Mouse (Mus musculus) gastrocnemius, postnatal 36 days (tissue): ENCODE data around the gene Armc2. TPM values are rescaled to one million over a fixed set of nuclear protein-coding genes. Genes with fewer than 3 reads are reported as not detected.

ENCODE experiments used
- DNase-seq, 2 experiments: peaks; one replicate each; pipeline ENCODE4 v3.0.0; 2022
- intact Hi-C: fragments of 180-260 bp; cut with DNase I; formaldehyde crosslinking; loops from one replicate; pipeline ENCODE4 v1.15.1; 2025
- total RNA-seq, 2 experiments: library from RNA; stranded (reverse); gene quantifications; 2 replicates each; pipeline ENCODE4 v1.2.3; 2021

Gene Armc2
- total RNA-seq, 2 experiments from 2014 or later = 0.10 to 0.51 TPM

DNA sequence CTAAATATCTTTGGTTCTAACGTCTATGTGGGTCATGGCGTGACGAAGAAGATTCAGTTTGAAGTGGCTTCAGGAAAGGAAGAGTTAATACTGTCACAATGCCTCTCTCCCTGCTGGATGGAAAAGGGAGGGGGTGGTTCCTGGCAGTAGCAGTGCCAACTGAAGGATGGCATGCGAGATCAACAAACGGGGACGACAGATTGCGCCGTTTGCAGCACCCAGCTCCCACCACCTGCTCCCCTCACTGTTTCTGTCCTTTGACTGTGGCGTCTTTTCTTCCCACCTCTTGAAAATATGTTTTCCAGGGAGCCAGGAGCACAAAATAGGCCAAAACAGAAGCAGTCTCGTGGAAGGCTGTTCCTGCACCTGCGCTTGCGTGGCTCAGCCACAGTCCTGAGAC lies 86.3 kb downstream of the Armc2 start:
- no peak for DNase-seq
- intact Hi-C loops = no loop called here

DNA sequence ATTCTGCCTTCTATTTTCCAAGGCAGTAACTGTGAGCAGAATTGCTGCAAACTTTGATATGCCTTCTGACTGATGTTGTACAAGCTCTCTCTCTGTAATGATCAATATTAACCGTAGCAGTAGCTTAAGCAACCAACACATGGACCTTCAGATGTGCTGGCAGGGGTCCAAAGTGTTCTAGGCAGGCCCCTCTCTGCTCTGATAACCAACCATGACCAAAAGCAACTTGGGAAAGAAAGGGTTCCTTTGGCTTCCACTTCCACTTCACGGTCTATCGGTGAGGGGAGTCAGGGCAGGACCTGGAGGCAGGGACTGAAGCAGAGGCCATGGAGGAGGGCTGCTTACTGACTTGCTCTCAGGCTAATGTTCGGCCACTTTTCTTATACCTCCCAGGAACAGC lies 87.3 kb downstream of the Armc2 start:
- intact Hi-C loops = no loop called here
- DNase-seq = no peak

DNA sequence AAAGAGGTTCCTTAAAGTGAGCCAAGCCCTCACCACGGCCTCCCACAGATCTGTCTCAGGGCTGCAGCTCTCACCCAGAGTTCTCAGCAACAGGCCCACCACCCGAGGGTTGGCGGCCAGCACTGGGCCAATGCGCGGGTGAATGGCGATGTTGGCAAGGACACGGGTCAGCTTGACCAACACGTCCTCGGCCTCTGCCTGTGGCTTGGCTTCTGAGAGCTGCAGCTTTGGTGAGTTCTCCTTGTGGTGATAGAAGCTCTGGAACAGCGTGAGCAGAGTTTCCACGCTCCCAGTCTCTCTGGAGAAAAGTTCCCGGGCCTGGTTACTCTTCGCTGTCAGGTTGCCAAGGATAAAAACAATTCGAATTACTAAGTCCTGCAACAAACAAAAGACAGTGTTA lies 91.5 kb downstream of the Armc2 start:
- no peak for DNase-seq
- intact Hi-C loops = no loop called here

DNA sequence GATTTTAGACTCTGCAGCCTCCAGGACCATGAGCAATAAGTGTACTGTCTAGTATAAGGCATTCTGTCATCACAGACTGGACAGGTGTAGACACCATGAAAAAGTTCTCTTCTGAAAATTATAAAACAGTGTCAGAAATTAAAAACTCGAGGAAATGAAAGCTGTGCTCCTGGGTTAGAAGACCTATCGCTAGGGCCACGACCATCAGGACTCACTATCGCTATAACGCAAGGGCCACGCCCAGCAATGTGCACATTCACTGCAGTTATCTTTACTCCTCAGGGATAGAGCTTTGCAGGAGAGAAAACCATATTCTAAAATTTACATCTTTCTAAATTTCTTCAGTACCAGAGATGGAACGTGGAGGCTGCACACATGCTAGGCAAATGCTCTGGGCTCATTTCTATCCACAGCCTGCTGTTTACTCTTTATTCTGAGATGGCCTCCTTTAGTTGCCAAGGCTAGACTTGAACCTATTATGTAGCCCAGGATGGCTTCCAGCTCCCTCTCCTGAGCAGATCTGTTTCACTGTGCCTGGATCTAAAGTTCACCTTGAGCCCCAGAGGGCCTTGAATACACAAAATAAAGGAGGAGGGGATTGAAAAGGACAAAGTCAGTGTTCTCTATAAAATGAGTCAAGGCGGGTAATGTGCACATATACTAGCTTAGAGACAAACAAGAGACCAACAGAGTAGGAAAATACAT lies 105.8 kb downstream of the Armc2 start:
- no peak for DNase-seq
- intact Hi-C loops = no loop called here

DNA sequence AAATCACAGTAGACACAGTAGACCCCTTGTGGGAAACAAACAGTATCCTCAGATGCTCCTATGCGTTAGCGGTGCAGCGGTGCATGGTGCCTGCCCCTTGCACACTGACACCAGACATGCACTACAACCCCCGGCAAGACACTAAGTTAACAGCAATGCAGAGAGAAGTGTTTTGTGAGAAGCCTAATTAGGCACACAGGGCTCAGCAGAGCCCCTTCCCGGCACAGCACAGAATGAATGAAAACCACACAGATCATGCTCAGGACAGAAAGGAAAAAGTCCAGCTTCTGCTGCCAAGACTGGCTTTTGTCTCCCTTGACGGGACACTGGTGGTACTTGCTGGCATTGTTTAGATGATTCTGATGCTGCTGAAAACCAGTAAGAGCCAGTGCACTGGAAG lies 109.3 kb downstream of the Armc2 start:
- DNase-seq = no peak
- intact Hi-C loops = no loop called here

DNA sequence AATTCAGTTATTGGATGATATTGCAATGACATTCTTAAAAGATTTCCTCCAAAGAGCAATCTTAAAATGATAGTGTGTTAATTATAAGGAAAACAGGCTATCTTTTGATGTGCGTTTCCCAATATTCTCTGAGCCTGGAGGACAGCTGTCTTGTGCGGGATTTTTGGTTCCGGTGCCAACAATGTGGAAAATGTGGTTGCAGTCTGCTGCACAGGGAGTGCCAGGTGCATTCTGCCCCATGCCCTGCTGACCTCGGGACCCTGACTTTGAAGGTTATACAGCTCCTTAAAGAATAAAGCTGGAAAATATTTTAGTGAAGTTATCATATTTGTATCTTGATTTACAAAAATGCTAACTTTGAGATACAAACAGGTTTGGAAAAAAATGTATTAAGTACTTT lies 110.3 kb downstream of the Armc2 start:
- intact Hi-C loops = no loop called here
- DNase-seq = no peak

DNA sequence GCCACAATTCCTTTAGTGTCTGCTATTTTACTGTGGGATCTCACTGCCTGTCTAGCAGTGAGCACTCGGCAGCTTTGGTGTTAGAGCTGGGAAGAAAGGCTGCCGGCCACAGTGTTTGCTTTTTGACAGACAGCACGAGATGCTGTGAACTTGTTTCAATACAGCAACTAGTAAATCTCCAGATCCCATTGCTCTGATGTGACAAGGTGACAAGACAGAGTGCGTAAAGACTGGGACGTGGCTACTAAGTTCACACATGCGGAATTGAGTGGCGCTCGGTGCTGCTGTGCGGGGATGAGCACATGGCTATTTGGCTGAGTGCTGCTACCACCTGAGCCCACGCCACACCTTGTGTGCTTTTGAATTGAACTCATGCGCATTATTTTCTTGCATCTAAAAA lies 110.8 kb downstream of the Armc2 start:
- DNase-seq = no peak
- intact Hi-C loops = no loop called here

DNA sequence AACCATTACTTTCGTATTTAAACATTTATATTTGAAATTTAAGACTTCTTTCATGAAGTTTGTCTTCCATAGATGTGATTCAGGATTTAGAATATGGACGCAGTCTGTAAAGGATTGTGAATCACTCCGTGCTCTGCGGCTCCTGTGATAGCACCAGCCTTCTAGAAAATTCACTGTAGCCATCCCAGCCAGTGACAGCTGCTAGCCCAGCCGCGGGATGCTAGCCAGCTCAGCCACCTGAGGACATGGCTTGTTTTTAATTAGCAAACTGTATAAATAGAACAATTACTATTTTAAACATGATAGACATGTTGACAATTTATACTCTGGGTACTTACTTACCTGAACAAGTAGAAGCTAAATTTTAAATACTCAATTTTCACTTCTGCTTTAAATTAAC lies 116.4 kb downstream of the Armc2 start:
- no peak for DNase-seq
- intact Hi-C loops = no loop called here

DNA sequence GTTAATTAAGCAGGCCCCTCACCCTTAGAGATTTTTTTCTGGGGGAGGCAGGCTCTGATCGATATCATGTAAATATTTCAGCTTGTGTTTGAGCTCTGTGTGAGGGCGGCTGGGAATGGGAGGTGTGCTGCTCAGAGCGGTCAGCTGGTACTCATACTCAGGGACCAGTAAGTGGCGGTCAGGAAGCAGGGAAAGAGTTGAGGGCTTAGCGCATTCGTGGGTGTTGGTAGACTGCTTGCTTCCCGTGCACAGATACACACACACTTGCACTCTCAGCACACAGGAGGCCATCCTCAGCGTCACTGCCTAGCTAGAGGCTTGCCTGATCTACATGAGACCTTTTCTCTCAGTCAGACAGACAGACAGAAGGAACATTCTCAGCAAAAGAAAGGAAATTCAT lies 116.8 kb downstream of the Armc2 start:
- intact Hi-C loops = no loop called here
- no peak for DNase-seq

DNA sequence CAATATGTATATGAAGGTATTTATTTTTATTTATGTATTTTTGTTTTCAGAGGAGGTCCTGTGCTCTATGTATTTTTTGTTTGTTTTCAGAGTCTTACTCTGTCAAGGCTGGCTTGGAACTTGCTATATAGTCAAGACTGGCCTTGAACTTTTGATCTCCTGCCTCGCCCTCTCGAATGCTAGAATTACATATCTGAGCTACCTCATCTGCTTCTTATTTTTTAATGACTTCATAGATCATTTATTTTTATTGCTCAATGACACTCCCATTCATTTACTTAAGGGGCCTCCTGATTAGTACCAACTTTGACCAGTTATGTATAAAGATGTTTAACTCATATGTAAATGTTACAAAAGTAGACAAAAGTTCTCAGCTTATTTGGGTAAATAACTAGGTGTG lies 121.4 kb downstream of the Armc2 start:
- intact Hi-C loops = no loop called here
- DNase-seq = no peak

DNA sequence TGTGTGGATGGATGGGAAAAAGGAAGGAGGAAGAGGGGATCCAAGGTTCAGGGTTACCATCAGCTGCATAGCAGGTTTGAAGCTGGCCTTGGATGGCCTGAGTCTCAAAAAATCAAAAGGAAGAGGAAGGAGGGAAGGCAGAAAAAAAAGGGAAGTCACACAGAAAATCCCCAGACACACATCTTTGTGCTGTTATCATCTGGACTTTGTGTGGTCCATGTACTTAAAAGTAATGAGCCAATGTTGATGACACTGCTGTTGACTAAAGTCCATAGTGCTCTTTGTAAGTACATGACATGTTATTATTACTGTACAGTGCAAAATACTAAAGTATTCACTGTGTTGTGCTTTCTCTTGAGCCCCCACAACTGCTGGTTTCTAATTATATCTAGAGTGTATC lies 121.8 kb downstream of the Armc2 start:
- DNase-seq = no peak
- intact Hi-C loops = no loop called here

DNA sequence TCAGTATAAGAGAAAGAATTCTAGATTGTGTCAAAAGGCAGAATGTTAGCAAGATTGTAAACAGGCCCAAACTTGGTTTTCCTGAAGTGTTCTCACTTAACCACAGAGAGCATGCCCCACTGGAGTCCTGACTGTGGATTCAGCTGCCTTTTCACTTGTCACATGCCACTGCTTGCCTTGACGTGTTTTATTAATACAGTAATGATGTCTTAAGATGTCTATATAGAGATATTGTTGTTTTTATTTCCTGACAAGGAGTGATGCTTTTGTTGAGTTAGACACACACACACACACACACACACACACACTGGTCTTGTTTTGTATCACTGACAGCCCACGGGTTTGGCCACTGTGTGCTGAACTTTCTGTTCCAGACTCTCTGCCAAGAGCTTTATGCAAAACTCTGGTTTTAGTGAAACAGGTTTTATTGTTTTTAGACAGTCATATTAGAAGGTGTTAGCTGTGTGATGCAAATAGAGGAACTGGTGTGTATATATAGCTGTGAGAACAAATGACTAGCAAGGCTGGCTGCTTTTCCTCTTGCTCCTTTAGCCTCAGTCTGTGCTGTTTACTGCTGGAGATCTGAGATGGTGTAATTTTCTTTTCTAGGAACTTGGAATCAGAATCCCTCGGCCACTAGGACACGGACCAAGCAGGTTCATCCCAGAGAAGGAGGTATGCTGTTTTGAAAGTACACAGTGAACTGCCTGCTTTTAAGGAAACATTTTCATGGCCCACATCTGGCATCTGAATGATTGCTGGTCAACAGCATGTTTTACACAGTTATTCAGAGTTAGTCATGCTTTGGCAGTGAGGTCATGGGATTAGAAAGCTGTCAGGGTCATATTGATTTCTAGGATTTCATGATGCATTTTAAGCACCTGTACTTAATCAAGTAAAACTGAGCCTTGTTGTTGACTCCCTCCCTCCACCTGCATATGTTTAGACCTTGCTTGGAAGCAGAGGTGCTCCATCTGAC lies 124.5 kb downstream of the Armc2 start:
- DNase-seq = peak; percentile 37 to 72
- intact Hi-C loops = no loop called here

DNA sequence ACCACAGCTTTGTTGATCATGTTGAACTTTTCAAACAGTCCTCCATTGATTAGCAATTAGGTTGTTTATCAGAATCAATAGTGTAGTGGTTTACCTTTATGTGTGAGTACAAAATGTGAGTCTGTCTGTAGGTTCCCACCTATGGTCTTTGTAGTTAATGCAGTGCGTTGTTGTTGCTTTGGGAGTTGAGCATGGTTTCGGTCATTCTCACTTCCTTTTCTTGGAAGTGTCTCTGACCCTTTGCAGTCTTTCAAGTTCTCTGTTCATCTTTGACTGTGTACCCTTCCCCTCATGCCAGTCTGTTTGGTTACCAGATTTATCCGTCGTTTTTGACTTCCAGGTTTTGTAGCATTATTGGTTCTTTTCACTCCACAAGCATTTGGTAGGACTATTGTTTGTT lies 126.9 kb downstream of the Armc2 start:
- intact Hi-C loops = no loop called here
- no peak for DNase-seq

DNA sequence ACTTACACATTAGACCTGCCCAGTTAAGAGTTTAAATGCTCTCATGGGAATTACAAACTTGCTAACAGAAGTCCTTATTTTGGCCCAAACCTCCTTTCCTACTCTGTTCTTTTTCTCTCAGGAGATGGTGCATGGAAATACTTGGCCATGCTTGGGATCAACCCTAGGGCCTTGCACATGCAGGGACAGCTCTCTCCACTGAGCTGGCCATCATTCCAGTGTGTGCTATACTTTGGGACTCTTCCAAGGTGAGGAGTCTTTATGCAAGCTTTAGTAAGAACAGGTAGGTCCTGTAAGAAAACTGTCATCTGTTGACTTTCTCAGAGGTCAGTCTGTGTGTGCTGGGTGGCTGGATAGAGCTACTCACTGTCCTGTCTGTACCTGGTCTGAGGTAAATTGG lies 127.7 kb downstream of the Armc2 start:
- DNase-seq = no peak
- intact Hi-C loops = no loop called here

DNA sequence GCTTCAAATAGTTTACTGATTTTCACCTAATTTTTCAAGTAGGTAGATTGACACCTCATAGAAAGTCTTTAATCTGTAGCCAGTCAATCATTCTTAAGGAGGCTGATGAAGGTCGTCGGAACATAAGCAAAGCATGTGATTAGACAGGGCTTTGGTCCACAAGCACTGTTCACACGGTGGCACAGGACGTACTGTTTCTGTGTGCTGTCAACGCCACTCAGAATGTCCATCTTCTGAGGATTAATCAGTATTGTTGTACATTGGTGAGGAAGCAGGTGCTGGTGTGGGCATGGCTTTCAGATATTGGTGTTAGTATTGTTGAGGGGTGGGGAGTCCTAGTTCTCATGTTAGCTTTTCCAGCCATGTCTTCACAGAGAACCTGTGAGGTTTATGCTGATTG lies 128.7 kb downstream of the Armc2 start:
- intact Hi-C loops = loop anchor here (5.0 kb wide), 1 partner anchor 57 kb away; no protein-coding TSS in a partner anchor
- DNase-seq = no peak

DNA sequence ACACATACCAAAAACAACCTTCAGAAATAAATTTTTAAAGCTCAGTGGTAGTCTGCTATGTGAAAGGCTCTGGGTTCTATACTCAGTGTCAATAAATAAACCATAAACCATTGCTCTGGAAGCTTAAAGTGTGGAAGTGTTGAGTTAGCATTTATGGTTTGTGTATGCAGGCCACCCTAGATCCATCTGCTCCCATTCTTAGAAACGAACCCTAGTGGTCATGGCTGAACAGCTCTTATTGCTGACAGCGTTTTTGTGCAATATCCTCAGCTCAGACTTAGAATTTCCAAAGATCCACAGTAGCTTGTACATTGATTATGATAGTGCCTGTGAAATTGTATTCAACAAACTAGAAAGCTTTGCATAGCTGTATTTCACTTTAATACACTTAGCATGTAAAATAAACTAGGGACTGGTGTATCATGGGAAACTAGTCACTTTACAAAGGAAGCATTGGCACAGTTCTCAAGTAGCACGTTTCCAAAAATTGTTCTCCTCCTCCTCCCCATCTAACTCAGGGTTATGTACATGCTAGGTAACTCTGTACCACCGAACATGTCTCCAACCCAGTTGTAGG lies 129.8 kb downstream of the Armc2 start:
- intact Hi-C loops = loop anchor here (5.0 kb wide), 1 partner anchor 56 kb away; no protein-coding TSS in a partner anchor

DNA sequence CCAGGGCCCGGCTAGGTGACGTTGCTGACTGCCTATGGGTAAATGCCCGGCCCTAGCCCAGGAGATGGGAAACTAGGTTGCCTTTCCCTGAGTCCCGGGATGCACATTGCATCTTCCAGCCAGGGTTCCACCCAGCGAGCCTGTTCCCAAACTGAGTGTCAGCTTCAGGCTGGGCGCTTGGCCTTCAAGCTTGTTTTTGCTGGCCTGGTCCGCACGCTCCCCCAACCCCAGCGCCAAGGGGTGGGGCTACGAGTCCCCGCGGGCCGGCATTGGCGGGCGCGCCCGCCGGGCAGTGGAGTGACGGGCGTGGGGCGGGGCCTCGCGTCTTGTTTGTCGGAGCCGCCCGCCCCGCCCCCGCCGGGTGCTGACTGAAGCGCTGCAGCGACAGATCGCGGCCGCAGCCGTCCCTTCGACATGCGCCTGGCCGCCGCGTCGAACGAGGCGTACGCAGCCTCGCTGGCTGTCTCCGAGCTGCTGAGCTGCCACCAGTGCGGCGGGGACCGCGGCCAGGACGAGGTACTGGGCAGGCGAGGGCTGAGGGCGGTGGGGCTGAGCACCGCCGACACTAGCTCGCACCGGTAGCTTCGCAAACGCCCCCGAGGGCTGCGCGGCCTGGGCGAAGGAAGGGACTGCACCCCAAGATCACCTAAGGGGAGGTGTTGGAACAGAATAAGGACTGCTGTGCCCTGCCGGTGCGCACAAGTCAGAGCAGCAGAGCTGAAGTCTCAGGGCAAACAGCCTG lies 131.0 kb downstream of the Armc2 start:
- peak; percentile 89 to 98 for DNase-seq
- intact Hi-C loops = loop anchor here (5.0 kb wide), 1 partner anchor 55 kb away; no protein-coding TSS in a partner anchor

More for the DNA sequence above, 129.8 kb downstream of the Armc2 start:
- DNase-seq = no peak

DNA sequence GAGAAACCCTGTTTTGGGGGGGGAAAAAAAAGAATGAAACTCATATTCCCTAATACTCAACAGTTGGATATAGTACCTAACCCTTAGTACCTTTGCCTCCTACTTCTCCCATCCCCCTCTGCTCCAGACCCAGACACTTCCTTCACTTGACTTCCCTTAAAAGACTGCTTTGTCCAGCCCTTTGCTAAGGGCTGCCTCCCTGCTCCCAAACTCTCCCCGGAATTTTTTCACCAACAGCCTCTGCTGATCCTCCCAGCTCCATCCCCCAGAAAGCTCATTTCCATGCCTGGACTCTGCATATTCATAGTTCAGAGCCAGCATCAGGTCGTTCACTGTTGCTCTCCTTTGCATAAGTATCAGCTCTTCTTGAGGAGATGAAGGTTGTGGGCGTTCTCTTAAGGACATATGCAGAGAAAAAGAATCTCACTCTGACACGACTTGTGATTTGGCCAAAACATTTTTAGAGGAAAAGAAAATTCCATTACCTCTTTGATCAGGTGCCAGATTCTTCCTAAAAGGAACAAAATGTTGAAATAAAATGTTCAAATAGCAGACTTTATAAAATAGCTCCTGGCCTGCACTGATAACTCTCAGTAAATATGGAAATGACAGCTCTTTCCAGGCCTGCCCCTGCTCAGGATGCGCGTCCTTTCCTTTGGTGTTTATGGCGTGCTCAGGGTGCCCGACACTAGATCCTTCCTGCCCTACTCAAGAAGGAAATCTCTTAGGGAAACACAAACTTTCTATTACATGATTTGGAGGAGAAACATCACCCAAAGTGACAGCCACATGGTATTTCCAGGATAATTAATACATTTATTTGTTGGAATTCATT lies 134.3 kb downstream of the Armc2 start:
- intact Hi-C loops = no loop called here
- DNase-seq = no peak

DNA sequence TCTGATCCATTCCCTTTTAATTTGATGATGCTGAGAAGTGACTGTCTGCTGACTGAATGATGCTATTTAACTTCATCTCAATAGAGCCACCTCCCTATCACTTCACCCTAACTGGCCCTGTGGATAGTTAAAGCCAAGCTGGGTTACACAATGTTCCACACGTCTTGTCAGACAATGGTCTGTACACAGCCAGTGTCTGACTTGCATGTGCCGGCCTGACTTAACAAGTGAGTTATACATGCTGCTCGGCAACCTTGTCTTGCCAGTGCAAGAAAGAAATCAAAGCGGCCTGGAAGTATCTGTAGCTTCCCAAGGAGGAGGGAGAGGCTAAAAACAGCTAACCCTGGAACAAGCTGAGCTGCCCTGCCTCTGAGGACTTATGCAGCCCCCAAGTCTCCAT lies 136.8 kb downstream of the Armc2 start:
- DNase-seq = no peak
- intact Hi-C loops = no loop called here

DNA sequence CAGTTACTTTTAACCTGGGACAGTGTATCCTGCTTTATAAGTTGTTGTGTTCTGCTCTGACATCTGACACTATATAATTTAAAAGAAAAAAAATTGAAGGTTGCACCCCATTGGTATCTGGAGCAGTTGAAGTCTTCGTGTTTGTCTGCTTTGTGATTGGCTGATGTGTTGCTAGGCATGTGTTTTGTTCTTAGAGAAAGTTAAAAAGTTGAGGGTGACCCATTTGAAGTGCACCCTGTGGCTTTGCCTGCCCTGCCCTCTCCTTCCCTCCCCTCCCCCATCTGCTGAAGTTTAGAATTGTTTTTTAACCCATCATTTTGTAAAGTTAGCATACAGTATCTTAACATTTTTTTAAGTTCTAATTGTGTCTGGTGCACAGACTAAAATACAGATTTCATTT lies 137.5 kb downstream of the Armc2 start:
- intact Hi-C loops = no loop called here
- DNase-seq = no peak
